Mouse (Mus musculus) G1E (cell line): ENCODE data around the gene Capg.

ENCODE experiments used
- CTCF ChIP-seq: IDR thresholded peaks from 2 replicates; pipeline ENCODE4 v1.5.1; 2012; ENCODE audit warnings: low read depth, low read length, inconsistent platforms, mixed read lengths
- TAL1 ChIP-seq: conservative IDR thresholded peaks from 2 replicates; pipeline ENCODE4 v1.6.1; 2012; ENCODE audit warnings: low read depth, low read length, inconsistent platforms, mixed read lengths

- TF ChIP-seq CTCF (no peak), TAL1 (no peak)
Measured at GRCm38 (mm10) chr6:72604066-72604465, 59.9 kb downstream of the Capg start.
